Mouse (Mus musculus): Measurements from ENCODE around the gene Atp5g2.

The Atp5g2 gene

DNA sequence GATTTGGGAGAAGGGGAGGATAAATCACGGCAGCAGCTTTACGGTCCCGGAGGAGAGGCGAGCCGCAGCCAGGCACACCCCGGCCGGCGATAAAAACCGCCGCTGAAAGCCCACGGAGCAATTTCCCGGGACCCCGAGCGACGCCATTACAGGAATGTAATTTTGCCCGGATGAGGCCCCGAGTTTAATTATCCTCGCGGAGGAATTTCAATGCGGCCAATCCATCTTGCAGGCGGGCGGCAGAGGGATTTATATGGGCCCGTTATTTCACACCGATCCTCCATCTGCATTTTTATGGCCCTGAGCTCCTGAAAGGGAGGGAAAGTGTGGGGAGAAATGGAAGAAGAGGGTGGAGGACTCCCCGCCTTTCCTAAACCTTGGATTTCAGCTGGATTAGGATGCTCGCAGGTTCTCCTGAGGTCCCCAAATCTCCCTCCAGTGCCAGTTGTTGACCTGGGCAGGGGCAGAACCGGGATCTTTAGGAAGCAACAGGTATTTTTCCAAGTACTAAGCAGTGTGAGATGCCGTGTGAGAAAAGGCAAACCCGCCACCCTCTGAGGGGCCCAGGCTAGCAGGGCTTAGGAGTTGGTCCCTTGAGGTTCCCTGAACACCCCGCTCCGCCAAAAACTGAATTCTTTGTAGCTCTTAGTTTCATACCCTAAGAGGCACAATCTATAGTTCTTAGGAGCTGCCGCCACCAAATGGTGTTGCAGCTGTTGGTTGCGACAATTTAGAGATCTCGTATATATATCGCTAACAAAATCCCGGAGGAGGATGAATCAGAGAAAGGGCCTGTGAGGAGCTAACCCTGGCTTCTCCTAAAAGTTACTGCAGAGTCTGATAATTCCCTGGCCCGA, at the start of gene Atp5g2:
Gene Atp5g2 (minus strand): TSS at position 138 of the 857 bp plus-strand sequence.
- DNase-seq (ENCODE audit: low spot score): no peak

DNA sequence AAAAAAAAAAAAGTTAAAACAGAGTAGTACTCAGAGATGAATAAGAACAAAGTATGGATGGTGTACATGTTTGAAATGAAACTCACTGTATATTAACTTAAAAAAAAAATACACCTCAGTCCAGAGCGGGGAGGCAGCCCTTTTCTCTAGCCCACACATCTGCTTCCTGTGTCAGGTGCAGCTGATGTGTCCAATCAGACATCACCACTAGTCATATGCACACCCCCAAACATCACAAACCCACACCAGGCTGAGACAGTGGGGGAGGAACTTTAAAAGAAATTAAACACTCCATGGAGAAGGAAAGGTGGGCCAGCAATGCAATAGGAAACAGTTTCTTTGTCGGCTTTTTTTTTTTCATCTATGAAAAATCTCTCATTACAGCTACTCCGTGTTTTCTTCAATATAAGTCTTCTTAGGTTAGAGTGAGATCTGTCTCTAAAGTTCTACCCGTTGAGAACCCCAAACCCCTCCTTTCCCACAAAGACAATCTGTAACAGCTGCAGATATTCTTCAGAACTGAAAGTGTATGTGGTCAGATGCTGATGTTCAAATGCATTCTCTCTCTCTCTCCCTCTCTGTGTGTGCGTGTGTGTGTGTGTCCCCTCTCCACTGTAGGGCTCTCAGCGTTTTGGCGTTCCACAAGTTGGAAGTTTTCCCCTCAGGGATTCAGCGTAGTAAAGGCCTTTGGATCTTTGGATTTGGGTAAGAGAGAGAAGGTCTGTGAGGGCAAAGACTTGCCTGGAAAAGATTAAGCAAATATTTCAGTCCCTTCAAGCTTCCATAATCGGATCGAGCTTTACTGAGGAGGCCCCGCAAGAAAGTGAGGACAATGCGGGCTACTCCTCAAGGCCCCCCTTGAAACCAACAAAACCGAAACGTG, 49.1 kb upstream of the Atp5g2 start:
- DNase-seq (ENCODE audit: low spot score): no peak

DNA sequence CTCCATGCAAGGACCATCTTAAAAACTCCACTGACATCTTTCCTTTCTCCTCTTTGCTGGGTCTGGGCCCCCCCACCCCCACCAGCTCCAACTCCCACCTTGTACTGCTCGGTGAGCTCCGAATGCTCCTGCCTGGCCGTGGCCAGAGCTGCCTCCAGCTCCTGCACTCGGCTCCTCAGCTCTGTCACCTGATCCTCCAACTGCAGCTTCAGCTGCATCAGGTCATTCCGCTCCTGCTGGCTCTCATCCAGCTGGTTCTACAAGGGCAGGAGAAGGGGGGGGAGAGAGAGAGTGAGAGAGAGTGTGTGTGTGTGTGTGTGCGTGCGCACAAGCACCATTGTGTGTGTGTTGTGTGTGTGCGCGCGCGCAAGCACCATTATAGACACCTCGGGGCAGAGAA, 44.0 kb upstream of the Atp5g2 start:
- DNase-seq (ENCODE audit: low spot score): no peak

DNA sequence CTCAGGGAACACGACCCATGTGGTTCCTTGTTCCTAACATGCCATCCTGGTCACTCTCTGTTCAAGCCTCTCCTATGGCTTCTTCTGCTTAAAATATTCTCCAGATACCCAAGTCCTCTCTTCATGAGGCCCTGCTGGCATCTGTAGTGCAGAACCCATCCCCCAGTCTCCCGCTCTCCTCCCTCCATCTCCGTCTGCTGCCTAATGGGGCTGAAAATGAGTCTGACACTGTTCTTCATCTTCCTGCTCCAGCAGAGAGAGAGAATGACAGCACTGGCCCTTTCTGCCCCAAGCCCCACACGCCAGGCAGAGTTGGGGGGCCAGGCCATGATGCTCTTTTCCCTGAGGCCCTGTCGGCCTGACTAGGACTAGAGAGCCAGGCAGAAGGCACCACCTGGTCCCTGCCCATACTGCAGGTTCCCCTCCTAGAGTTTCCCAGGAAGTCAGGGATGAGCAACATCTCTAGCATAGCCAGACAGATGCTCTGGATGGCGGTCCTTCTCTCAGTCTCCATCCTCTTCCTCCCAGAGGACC, 35.7 kb upstream of the Atp5g2 start:
- no peak for DNase-seq (ENCODE audit: low spot score)

DNA sequence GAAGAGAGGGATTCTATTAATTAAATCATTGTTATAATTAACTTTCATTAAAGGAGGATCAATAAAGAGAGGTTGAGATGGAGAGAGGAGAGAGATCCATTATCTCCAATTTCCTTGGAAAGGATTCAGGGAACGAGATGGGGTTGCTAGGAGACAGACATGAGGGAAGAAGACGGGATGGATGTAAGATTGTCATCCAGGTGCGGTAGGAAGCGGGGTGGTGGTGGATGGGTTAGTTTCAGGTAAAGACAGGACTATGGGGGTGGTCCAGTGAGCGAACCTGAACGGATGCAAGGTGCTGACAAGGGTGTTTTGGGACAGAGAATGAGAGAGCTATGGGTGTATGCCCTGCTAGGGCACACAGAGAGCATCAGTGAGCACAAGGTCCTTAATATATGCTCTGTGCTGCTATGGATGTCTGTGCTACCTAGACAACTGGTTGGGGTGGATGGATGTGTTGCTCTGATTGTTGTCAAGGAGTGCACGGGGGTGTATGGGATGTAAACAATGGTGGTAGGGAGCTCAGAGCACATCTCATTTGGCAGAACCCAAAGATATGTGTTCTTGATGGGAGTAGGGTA, 33.9 kb upstream of the Atp5g2 start:
- DNase-seq (ENCODE audit: low spot score): no peak

DNA sequence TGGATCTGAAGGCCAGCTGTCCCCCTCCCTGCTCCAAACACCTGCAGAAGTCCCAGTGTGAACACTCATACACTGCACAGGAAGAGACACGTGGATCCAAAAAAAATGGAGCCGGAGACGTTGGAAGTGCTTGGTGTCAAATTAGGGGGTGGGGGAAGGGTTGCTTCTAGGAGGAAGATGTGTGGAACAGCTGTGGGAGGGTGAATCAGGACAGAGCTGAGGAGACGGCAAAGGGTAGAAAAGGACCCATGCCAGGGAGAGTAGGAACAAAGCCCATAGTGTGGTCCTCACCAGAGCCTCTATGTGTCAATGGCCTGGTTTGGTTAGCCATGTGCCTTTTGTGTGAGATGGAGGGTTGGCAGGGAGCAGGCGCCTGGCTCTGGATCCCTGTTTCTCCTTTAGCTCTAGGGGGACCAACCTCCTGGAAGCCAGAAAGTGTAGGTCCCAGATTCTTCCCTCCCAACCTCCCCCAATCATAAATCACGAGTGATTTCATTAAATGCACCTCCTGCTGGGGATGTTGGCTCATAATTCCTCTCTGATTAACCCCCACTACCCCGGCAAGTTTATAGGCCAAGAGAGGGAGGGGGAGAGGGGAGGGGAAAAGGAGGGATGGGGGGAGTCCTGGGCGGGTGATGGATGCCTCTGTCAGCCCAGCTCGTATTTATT, 33.2 kb upstream of the Atp5g2 start:
- DNase-seq (ENCODE audit: low spot score): no peak

DNA sequence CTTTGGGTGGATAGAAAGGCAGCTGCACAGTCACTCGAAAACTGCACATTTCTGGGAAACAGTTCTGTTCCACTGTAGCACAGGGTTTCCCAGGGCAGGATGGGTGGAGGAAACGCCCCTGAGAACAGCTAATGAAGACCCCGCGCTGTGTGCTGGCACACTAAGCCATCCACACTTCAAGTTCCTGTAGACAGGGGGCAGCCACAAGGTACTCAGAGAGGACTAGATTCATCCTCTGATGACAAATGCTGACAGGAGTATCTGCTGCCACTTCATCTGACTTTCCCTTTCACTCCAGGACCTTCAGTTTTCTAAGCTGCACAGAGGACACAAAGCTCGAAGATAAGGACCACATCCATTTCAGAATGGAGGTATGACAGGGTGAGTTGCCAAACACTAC, 32.7 kb upstream of the Atp5g2 start:
- DNase-seq (ENCODE audit: low spot score): no peak

DNA sequence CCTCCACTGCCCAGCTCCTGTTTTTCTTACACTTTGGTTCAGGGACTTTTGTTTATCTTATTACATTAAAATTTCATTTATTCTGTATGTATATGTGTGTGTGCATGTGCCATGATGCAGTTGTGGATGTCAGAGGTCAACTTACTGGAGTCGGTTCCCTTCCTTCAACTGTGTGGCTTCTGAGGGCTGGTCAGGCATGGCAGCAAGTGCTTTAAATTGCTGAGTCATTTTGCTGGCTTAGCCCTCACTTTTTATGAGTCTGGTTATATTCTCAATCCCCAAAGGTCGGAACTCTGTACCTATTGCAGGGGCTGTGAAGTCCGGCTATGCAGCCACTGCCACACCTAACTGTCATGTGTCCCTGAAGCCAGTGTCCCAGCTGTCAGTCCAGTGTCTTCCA, 30.8 kb upstream of the Atp5g2 start:
- no peak for DNase-seq (ENCODE audit: low spot score)

DNA sequence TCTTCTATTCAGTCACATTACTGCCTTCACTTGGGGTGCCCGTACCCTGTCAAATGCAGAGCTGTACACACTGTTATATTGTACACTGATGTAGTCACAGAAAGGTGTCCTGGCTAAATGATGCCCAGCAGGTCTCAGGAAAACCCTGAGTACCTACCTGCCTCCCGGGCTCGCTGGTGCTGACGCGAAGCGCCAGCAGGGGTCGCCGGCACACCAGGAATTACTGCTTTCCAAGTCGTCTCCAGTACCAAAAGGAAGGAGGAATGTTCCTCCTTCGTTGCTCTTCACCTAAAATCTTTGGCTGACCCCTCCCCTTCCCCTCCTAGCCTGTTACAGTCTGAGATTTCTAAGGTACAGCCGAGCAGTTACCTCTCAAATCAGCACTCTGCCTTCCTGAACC, 26.0 kb upstream of the Atp5g2 start:
- no peak for DNase-seq (ENCODE audit: low spot score)

DNA sequence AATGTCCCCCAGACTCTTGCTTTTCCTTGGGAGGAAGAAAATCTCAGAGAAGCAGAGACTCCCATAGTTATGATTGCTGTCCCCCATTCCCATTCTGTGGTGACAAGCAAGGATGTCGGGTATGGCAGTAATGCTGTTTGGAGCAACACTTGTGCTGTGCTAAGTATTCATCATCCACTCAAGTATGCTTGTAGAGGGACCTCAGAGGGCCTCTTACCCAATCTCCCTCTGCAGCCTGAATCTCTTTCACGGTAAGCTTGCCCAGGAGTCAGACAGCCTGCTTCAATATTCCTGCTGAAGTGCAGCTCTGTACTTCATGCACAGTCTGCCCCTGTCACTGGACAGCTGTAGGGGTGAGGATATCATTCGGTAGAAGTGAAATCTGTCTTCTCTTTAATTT, 24.7 kb upstream of the Atp5g2 start:
- DNase-seq (ENCODE audit: low spot score): no peak

DNA sequence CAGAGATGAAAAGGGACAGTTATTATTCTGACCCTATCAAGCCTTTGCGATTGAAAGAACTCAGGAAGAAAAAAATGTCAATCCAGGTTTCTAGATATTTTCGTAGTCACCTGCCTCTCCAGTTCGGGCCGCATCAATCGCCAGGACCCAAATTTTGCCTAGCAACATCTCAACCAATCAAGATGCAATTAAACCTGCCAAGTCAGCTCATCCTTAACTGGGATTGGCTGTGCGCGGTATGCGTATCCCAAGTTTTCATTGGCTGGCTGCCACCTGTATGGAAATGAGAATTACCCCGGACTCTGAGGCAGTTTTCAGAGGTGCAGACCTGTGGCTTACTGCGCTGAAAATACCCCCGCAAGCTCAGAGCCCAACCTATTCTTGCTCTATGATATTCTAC, 21.4 kb upstream of the Atp5g2 start:
- no peak for DNase-seq (ENCODE audit: low spot score)

DNA sequence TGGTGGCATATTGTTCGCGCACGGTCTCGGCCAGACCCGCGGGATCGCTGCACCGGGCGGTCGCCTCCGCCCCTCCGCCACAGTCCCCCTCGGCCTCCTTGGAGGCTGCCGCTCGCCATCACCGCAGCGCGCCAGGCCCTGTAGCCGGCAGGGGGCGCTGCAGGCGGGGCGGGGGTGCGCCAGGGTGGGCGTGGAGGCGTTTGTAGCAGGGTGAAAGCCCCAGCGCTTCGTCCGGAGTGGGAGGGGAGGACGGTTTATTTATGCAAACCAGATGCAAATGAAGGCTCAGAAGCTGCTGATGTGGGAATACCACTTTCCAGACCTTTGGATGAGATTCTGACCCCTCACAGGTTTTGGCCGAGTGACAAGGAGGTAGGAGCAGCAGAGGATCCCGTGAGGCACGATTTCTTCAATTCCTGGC, 20.8 kb upstream of the Atp5g2 start:
- no peak for DNase-seq (ENCODE audit: low spot score)

DNA sequence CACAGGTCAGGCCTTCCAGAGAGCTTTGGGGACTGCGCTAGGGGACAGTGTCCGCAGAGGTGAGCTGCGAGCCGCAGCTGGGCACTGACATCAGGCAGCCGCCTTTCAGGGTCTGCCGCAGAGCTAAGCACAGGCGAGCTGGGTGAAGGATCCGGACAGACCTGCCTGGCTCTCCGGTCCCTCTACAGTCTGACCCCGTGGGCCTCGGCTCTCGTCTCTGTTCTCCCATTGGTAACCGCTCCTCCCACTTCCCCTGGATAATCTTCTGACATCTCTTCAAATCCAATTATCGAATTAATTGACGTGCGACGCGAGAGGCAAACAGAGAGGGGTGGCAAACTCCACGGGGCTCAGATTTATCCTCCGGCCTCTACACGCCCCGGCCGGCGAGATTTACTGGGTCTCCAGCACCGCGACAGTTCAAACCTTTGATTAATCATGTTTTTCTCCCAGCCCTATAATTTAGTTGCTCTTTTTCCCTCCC, 20.2 kb upstream of the Atp5g2 start:
- no peak for DNase-seq (ENCODE audit: low spot score)

DNA sequence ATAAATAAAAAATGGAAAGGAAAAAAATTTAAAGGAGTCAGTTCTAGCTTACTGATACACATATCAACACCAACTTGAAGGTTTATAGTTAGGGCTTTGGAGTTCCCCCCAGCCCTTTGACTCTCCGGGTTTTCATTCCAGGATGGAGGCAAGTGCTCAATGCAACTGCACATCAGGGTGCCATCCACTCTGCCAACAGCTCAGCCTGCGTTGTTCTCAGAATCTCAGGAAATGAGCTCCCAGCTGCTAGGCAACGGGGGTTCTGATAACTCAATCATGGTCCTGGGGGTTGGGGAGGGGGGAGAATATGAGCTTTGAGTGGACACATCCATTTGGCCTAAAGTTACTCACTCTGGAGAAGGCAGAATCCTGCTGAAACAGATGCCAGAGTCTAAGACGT, 13.6 kb upstream of the Atp5g2 start:
- DNase-seq (ENCODE audit: low spot score): no peak

DNA sequence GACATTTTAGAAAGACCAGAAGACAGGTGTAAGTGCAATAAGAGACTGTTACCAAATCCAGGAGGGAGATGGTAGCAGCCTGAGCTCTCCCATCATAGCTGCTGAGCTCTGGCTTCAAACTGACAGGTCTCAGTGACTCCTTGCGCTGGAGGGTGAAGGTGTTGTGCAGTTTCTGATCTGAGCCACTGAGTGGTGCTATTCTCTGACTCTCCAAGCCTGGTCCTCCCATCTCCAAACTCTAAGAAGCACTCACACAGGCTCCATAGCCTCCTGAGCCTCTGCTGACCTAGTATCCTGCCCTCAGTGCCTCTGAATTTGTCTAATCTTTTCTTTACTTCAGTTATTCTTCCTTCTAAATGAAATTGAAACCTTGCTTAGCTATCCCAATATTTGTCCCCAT, 11.5 kb upstream of the Atp5g2 start:
- DNase-seq (ENCODE audit: low spot score): no peak

DNA sequence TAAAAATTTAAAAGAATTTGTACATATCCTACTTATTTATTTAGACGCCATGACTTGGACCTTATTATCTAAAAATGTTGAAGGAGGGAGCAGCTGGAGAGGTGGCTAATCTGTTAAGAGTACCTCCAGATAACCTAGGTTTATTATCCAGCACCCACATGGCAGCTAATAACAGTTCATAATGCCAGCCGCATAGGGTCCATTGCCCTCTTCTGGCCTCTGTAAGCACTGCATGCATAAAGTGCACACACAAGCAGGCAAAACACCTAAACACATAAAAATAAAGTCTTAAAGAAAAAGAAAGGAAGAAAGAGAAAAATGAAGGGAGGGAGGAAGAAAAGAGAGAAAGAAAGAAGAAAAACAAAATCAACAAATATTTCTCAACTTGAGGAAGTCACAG, 4.2 kb upstream of the Atp5g2 start:
- DNase-seq (ENCODE audit: low spot score): no peak

DNA sequence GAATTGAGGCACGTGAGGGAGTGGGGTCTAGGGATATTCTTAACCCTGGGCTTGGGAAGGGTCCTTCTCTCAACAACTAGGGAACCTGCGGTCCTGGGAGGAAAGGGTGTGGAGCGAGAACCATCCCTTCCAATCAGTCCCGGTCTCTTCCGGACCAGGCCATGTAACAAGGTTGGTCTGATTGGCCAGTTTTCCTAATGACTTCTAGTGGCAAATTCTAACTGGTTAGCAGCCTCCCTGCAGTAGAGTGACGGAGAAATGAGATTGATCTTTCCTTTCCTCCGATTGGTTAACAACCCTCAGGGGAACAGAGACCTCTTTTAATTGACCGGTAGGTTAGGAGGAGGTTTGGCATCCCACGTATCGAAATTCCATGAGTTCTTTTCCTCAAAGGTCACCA, 1.4 kb upstream of the Atp5g2 start:
- DNase-seq (ENCODE audit: low spot score): no peak

DNA sequence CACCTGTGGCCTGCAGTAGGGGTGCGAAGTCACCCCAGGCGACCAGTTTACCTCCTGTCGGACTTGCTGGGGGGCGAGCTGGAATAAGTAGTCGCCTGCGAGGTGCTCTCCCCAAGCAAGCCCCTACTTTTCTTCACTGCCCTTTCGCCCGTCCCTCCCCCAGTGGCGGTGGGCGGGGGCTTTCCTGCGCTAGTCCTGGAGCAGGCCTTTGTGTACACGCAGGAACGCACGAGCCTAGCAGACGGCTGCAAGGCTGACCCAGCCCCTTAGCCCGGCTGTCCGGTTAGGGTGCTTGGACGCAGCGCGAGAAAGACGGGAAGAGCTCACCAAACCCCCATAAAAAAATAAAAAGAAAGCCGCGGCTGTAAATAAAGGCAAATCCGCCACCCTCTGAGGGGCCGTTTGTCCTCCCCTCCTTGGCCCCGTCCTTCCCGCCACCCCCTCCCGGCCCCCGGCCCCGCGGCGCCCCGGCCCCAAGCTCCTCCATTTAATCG, 384 bp downstream of the Atp5g2 start:
- no peak for DNase-seq (ENCODE audit: low spot score)

DNA sequence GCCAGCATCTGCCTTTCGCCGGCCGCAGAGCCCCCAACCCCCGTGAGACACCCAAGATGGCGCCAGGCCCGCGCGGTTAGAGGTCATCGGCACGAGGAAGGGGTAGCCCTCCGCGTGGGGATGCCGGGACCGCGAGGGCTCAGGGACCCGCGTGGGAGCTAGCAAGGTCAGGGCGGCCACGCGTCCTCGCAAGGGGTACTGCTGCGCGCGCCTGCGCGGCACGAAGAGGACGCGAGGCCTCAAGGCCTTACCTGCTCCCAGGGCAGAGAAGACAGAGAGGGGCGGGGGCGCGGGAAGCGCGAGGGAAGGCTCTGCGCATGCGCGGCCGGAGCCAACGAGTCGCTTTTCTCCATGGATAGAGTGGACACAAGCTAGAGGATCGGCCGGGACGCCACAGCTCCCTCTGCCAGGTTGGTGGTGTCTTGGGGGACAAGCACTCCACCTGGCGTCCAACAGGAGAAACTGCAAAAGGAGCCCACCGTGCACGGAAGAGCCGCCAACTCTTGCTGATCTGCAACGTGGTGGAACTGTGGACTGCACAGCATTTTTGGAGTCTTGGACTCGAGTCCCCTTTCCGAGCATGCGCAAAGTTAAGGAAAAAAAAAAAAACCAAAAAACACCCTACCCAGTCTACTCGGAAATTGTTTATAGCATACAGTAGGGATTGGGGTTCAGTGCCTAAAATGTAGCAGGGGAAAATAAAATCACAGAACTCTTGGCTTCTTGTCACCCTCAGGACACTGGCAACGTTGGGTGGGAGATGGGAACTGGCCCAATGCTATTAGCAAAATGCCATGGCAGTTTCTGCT, 1.2 kb downstream of the Atp5g2 start:
- peak; percentile 96 for DNase-seq (ENCODE audit: low spot score)

DNA sequence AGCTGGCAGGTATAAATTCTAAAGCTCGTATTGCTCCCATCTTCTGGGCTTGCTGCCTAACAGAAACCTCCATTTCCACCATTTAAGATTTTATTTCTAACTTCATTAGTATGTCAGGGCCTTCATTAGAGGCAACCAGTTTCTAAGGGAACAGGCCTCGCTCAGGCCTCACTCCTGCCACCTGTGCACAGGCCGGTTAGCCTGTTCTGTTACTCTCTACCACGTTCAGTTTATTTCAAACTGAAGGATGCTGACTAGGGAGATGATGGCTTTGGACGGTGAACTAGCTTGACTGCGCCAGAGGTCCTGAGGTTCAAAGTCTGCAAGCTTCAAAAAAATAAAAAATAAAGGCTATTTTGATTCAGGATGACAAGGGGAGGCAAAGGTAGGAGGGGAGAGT, 1.9 kb downstream of the Atp5g2 start:
- DNase-seq (ENCODE audit: low spot score): peak; percentile 31

DNA sequence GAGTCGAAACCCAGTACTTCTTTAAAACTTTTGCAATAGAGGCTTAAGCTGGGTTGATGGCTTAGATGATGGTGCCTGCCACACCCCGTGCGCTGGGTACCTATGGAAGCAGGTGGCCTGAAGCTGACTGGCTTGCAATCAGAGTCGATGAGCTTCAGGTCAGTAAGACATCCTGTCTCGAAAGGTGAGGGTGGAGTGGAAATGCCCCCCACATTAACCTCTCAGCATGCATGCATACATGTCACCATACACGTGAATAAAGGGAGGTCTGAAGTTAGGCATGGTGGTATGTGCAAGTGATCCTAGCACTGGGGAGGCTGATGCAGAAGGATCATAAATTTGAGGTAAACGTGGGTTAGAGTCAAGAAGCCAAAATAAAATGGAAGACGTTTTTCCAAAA, 2.6 kb downstream of the Atp5g2 start:
- DNase-seq (ENCODE audit: low spot score): no peak
